Mouse (Mus musculus): ENCODE measurements around the gene Wdr37. TPM values are rescaled to one million over a fixed set of nuclear protein-coding genes. Genes with fewer than 3 reads are reported as not detected.
A peak's percentile ranks its signal among the peaks of the same experiment; 100 is the strongest.
"Not testable (repeated sequence)": the region's sequence is repeated elsewhere in the genome, so short reads cannot be mapped to it uniquely, and the experiment has no call there.

The Wdr37 gene
- 100 to 1,000 TPM in 1 of 2 experiments, 10 to 100 TPM in 1; 98.0 to 106 TPM for total RNA-seq (2021)
- long read RNA-seq, experiment 1, full-length matches to known transcripts, result 24 of 52 reads
- long read RNA-seq, experiment 1, partial matches to known transcripts, result 4 of 52 reads
- long read RNA-seq, experiment 1, other reads (novel, unspliced or antisense), result 24 of 52 reads
- long read RNA-seq, experiment 2, full-length matches to known transcripts, result 25 of 41 reads
- long read RNA-seq, experiment 2, partial matches to known transcripts, result 5 of 41 reads
- long read RNA-seq, experiment 2, other reads (novel, unspliced or antisense), result 11 of 41 reads

DNA sequence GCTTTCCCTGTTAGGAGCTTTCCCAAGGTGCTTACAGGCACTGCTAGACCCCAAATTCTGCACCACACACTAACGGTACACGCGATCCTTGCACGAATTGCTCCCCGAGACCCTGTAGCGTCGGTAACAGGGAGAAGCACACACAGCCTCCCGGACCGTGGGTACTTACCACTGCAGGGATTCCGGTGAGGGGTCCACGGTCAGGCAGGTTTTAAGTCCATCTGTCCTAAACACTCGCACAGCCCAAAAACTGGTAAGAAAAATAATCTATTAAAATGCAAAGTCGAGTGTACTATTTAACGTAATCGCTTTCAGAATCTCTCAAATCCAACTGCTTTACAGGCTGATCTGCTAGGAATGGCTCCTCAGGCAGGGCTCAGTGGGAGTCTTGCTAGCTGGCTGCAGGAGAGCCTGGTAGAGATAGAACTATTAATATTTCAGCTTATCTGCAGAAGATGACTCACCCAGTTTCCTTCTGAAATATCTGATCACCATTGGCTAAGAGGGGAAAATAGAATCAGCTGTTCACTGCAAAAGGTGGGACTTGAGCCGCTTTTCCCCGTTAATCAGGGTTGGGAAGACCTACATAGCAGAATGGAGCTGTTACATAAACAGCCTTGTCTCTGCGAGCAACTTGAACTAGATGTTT, at the start of gene Wdr37:
TSS of gene Wdr37 (minus strand) at position 596 of the 649 bp plus-strand sequence.
- DNase-seq (ENCODE audit: extremely low spot score in 1 of 2, low spot score in 2 of 2), result peak; percentile 50 to 53
- intact Hi-C loops (cut with DNase I), result loop anchor here (1.0 to 10.0 kb wide), 2 partner anchors 14 to 893 kb away; partner anchors contain the start of genes Idi1 and Zmynd11
- TF ChIP-seq CTCF (IDR thresholded peaks at IDR 0.05), result no peak
- H3K4me3 ChIP-seq, result peak within 1 kb of the TSS; percentile 68
- peak within 1 kb of the TSS; percentile 99 for H3K27ac ChIP-seq

DNA sequence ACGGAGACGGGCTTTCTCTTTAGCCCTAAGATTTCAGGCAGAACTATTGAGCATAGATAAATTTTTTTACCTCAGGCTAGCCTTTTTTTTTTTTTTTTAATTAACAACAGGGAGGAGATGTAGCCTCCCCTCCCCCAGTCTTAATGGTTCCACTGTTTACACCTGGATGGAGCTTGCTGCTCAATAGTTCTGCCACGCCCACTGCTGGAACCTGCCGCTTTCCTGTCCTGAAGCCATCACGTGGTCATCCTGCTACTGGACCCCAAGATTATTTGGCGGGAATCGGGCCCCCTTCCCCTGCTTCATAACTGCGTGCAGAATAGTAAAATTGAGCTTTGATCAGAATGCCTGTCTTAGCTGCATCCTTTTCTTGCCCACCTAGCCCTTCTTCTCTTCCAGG, 42.2 kb upstream of the Wdr37 start:
- H3K27ac ChIP-seq; DNase-seq (ENCODE audit: extremely low spot score in 1 of 2, low spot score in 2 of 2); intact Hi-C loops (cut with DNase I); H3K4me3 ChIP-seq: not testable (repeated sequence)

- H3K27ac ChIP-seq; DNase-seq (ENCODE audit: extremely low spot score in 1 of 2, low spot score in 2 of 2); H3K4me3 ChIP-seq; intact Hi-C loops (cut with DNase I): not testable (repeated sequence)
Measured at GRCm38 (mm10) chr13:8905986-8906385, 34.3 kb upstream of the Wdr37 start.

- no peak for DNase-seq (ENCODE audit: extremely low spot score in 1 of 2, low spot score in 2 of 2)
- intact Hi-C loops (cut with DNase I), result loop anchor here (5.0 kb wide), 3 partner anchors 84 to 204 kb away; partner anchors contain the start of genes Gtpbp4 and Larp4b
- Histone ChIP-seq H3K4me3 (no peak overlapping the region), H3K27ac (no peak overlapping the region)
- TF ChIP-seq CTCF (IDR thresholded peaks at IDR 0.05), result peak; percentile 40
Measured at GRCm38 (mm10) chr13:8888603-8889002, 16.9 kb upstream of the Wdr37 start.

GRCm38 (mm10) chr13:8886185-8886560, 14.5 kb upstream of the Wdr37 start:
- DNase-seq (ENCODE audit: extremely low spot score in 1 of 2, low spot score in 2 of 2), result no peak
- no peak for TF ChIP-seq CTCF (IDR thresholded peaks at IDR 0.05)
- intact Hi-C loops (cut with DNase I), result loop anchor here (5.0 kb wide), 3 partner anchors 86 to 206 kb away; partner anchors contain the start of genes Gtpbp4 and Larp4b
- peak overlapping the region; percentile 99 for H3K27ac ChIP-seq
- H3K4me3 ChIP-seq, result peak overlapping the region; percentile 95

- TF ChIP-seq CTCF (IDR thresholded peaks at IDR 0.05), result no peak
- intact Hi-C loops (cut with DNase I), result loop anchor here (1.0 to 5.0 kb wide), 4 partner anchors 14 to 207 kb away; partner anchors contain the start of genes Gtpbp4, Larp4b and Wdr37
Measured at GRCm38 (mm10) chr13:8885445-8886184, 13.9 kb upstream of the Wdr37 start, which contains the start of gene Idi1. Idi1 (plus strand) TSS chr13:8885501.

DNA sequence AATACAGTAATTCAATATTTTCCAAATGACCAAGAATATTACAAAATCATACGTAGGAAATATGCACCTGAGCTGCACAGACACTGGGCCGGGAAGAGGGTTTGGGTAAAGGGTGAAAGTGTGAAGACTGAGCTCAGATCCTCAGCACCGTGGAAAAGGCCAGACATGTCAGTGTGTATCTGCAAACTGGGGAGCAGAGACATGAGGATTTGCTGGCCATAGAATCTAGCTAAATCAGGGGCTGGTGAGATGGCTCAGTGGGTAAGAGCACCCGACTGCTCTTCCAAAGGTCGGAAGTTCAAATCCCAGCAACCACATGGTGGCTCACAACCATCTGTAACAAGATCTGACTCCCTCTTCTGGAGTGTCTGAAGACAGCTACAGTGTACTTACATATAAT, 12.2 kb upstream of the Wdr37 start:
- intact Hi-C loops (cut with DNase I), result not testable (repeated sequence)

More at GRCm38 (mm10) chr13:8885445-8886184, 13.9 kb upstream of the Wdr37 start, which contains the start of gene Idi1:
- Histone ChIP-seq H3K4me3 (peak within 1 kb of the TSS; percentile 95), H3K27ac (peak within 1 kb of the TSS; percentile 99)
- DNase-seq (ENCODE audit: extremely low spot score in 1 of 2, low spot score in 2 of 2), result peak; percentile 95 to 97

DNA sequence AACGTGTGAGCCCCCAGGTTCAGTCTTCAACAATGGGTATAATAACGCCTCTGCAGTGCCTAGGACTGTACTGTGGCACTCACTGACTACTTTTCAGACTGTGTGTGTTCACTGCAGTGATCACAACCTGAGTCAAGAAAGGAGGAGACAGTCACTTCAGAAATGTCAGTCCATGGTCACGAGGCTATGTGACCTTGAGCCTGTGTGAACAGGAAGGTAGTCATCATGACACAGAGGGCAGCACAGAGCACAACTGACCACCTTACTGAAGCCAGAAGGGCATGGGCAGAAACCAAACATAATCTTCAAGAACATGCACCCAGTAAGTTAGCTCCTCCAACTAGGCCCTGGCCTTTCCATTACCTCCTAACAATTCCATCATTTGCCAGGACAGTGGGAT, 9.9 kb upstream of the Wdr37 start:
- no peak for TF ChIP-seq CTCF (IDR thresholded peaks at IDR 0.05)
- no peak overlapping the region for H3K27ac ChIP-seq
- no peak overlapping the region for H3K4me3 ChIP-seq
- intact Hi-C loops (cut with DNase I), result no loop called here
- DNase-seq (ENCODE audit: extremely low spot score in 1 of 2, low spot score in 2 of 2), result no peak

More for the DNA sequence above, 12.2 kb upstream of the Wdr37 start:
- H3K27ac ChIP-seq; H3K4me3 ChIP-seq; DNase-seq (ENCODE audit: extremely low spot score in 1 of 2, low spot score in 2 of 2): not testable (repeated sequence)

DNA sequence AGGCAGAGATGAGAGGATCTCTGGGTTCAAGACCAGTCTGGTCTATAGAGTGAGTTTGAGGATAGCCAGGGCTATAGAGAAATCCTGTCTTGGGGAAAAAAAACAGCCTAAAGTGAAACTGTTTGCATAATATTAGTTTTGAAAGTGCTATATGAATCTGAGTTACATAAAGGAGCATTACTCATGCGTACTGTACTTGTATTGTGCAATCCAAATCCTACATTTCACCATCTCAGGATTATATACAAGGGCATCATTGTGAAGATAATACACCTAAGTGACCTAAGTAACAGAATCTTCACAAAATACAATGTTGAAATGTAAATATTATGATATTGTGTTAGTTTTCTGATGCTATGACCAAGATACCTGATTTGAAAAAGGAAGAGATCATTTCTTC, 2.1 kb upstream of the Wdr37 start:
- no peak for TF ChIP-seq CTCF (IDR thresholded peaks at IDR 0.05)
- no peak overlapping the region for H3K27ac ChIP-seq
- H3K4me3 ChIP-seq, result no peak overlapping the region
- intact Hi-C loops (cut with DNase I), result loop anchor here (10.0 kb wide), 1 partner anchor 891 kb away; the partner anchor contains the start of gene Zmynd11
- DNase-seq (ENCODE audit: extremely low spot score in 1 of 2, low spot score in 2 of 2), result no peak

DNA sequence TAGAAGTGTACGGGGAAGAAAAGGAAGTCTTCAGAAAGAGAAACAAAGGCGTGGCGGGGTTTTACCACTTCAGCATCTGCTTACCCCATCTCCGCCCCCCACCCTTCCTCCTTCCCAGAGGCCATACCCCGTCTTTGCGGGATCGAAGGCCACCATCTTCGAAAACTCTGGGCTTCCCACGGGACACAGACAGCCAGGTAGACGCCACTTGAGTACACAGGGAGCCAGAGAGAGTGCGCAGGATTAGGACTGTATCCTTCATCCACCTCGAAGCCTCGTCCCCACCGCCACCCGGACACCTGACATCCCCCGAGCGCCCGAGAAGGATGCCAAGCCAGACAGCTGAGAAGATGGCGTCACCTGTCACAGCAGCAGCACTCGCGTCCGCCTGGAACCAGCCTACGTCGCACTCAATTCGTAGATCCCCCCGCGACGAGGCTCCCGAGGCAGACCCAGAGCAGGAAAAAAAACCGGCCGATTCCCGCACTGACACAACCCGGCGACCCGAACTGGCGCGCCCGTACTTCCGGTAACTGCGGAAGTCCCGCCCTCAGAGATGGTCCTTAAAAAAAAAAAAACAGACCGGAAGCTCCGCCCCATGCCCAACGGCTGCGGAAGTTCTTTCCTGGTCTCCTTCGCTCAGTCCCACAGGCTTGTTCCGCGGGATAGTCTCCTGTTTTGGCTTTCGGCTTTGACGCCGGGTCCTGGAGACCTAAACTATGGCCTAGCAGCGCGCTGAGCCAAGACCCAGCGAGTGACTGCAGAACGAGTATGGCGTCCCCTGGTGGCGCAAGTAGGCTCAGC, 997 bp downstream of the Wdr37 start:
- Histone ChIP-seq H3K27ac (peak overlapping the region; percentile 99), H3K4me3 (peak overlapping the region; percentile 68)
- peak; percentile 85 to 89 for DNase-seq (ENCODE audit: extremely low spot score in 1 of 2, low spot score in 2 of 2)
- TF ChIP-seq CTCF (IDR thresholded peaks at IDR 0.05), result peak; percentile 92
- intact Hi-C loops (cut with DNase I), result loop anchor here (1.0 to 10.0 kb wide), 2 partner anchors 15 to 894 kb away; partner anchors contain the start of genes Idi1 and Zmynd11

GRCm38 (mm10) chr13:8870160-8870509, 1.6 kb downstream of the Wdr37 start:
- DNase-seq (ENCODE audit: extremely low spot score in 1 of 2, low spot score in 2 of 2), result no peak
- peak overlapping the region; percentile 68 for H3K4me3 ChIP-seq
- intact Hi-C loops (cut with DNase I), result loop anchor here (10.0 kb wide), 1 partner anchor 895 kb away; the partner anchor contains the start of gene Zmynd11
- no peak for TF ChIP-seq CTCF (IDR thresholded peaks at IDR 0.05)
- peak overlapping the region; percentile 99 for H3K27ac ChIP-seq
